Mouse (Mus musculus) macrophage (primary cell): ENCODE measurements around the gene Rbmxl1. TPM values are rescaled to one million over a fixed set of nuclear protein-coding genes. Genes with fewer than 3 reads are reported as not detected.
"Not testable (repeated sequence)": the region's sequence is repeated elsewhere in the genome, so short reads cannot be mapped to it uniquely, and the experiment has no call there.

ENCODE experiments used
- H3K27ac ChIP-seq: fragments of 350-480 bp; formaldehyde crosslinking; 2 replicates; pipeline ENCODE4 v1.9.0; 2021
- H3K36me3 ChIP-seq: fragments of 350-480 bp; formaldehyde crosslinking; 2 replicates; pipeline ENCODE4 v1.9.0; 2021; ENCODE audit errors: inconsistent target
- H3K4me3 ChIP-seq: fragments of 350-480 bp; formaldehyde crosslinking; 2 replicates; pipeline ENCODE4 v1.9.0; 2021; ENCODE audit errors: inconsistent target
- H3K79me2 ChIP-seq: fragments of 350-480 bp; formaldehyde crosslinking; 2 replicates; pipeline ENCODE4 v1.9.0; 2021; ENCODE audit errors: inconsistent target
- WGBS: methylation state at CpG from one replicate; pipeline ENCODE4 v1.1.7; 2026; ENCODE audit warnings: inconsistent platforms; ENCODE audit not compliant: missing documents; 5-methylcytosine and 5-hydroxymethylcytosine counted together
- polyA plus RNA-seq: library from polyadenylated mRNA; stranded (reverse); fragments of 250-400 nt; gene quantifications from 3 replicates; pipeline ENCODE4 v1.2.4, GENCODE M21; 2018; ENCODE audit warnings: inconsistent platforms
- total RNA-seq, 78 experiments: library from RNA; depleted of rRNA; stranded (reverse); fragments of 250-400 nt; gene quantifications; 1 replicate in 9 of 78; 2 replicates in 24 of 78; 3 replicates in 43 of 78; 4 replicates in 2 of 78; pipeline ENCODE4 v1.2.4; 2018; ENCODE audit warnings: inconsistent platforms in 56 of 78

Gene Rbmxl1
- total RNA-seq (2018; cell fraction: chromatin; rRNA removed), result 10 to 100 TPM in 25 of 26 experiments, 1 to 10 TPM in 1; 9.1 to 30.9 (median 19.8) TPM
- 10 to 100 TPM; 32.3 to 47.5 (median 39.9) TPM for total RNA-seq (2018; cell fraction: cytosol; rRNA removed)
- total RNA-seq (2018; cell fraction: nucleus; rRNA removed), result 10 to 100 TPM; 15.7 to 49.3 (median 30.5) TPM
- 45.6 to 73.7 TPM (median 65.0 TPM) in 3 replicates for polyA plus RNA-seq

DNA sequence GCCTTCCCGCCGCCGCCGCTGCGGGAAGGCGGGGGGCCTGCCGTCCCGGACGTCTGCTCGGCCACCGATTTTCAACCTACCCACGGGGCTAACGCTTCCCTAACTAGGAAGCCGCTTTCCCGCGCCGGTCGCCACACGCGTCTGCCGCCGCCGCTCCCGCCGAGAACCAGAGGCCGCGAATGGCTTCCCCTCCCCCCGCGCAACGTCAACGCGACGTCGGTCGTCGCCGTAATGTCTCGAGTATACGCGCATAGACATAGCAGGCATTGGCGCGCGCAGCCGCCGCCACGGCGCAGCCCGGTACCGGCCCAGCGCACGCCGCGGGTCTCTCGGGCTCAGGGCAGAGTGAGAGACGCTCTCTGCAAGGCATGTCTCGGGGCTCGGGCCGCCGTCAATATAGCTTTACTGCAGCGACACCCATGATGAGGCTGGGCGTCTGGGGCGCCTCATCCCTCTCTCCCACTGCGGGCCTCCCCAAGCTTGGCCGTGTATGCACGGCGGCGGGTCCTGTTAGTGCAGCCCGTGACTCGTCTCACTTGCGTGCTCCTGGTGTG is at the start of gene Rbmxl1:
Rbmxl1 (minus strand) TSS at position 180 of the 554 bp plus-strand sequence.
- Histone ChIP-seq H3K79me2 (peaks cover 61% of the 10 kb centered on the region), H3K36me3 (no peaks in the 10 kb centered on the region), H3K4me3 (peak within 1 kb of the TSS; percentile 93), H3K27ac (peak within 1 kb of the TSS; percentile 75)
- 1% methylated on average over 69 of the region's 70 CpGs for WGBS

- no peak overlapping the region for H3K27ac ChIP-seq
- H3K36me3 ChIP-seq, result no peaks in the 10 kb centered on the region
- 93% methylated on average over 11 of the region's 11 CpGs for WGBS
- no peaks in the 10 kb centered on the region for H3K79me2 ChIP-seq
- H3K4me3 ChIP-seq, result no peak overlapping the region
Observed at GRCm38 (mm10) chr8:78556773-78557434, 48.2 kb upstream of the Rbmxl1 start.

- WGBS, result 98% methylated on average over 4 of the region's 4 CpGs
- Histone ChIP-seq H3K36me3 (no peaks in the 10 kb centered on the region), H3K79me2 (no peaks in the 10 kb centered on the region)
Observed at GRCm38 (mm10) chr8:78555817-78556216, 47.1 kb upstream of the Rbmxl1 start.

GRCm38 (mm10) chr8:78550752-78551134 is 42.0 kb upstream of the Rbmxl1 start:
- H3K36me3 ChIP-seq, result no peaks in the 10 kb centered on the region
- no peak overlapping the region for H3K27ac ChIP-seq
- 100% methylated on average over 1 of the region's 2 CpGs for WGBS
- H3K79me2 ChIP-seq, result no peaks in the 10 kb centered on the region
- H3K4me3 ChIP-seq, result no peak overlapping the region

More at GRCm38 (mm10) chr8:78555817-78556216, 47.1 kb upstream of the Rbmxl1 start:
- H3K27ac ChIP-seq, result no peak overlapping the region
- no peak overlapping the region for H3K4me3 ChIP-seq

DNA sequence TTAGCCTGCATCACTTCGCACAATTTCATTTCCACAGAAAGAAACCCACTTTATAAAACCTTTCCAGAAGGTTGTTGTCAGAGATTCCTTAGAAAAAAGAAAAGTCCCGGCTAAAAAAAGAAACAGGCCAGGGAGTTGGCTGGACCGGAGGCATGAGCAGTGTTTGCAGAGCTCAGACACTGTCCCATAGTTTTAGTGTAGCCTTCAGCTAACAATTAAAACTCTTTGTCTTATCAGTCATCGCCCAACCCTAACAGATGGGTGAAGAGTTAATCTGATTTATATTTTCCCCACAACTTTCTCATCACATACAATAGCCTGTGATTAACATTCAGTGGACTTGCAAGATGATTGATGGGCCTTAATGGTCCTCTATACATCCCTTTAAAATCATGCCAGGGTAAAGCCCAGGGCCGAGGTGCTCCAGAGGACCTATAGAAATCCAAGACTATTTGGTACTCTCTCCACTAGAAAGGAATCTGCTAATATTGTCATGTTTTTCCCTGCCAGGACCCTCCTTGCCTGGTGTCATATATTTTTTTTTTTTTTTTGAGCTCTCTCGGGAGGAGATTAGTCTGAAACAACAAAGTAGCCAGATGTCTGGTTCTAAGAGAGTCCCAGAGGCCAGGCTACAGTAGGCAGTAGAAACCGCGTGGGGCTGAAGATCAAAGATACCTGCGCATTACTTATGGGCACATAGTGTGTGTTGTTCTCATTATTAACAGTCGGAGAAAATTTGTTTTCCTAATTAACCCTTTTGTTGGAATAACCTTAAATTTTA is 41.5 kb upstream of the Rbmxl1 start:
- no peak overlapping the region for H3K4me3 ChIP-seq
- 94% methylated on average over 10 of the region's 10 CpGs for WGBS
- H3K27ac ChIP-seq, result no peak overlapping the region
- H3K79me2 ChIP-seq, result no peaks in the 10 kb centered on the region
- no peaks in the 10 kb centered on the region for H3K36me3 ChIP-seq

GRCm38 (mm10) chr8:78545153-78545817 is 36.6 kb upstream of the Rbmxl1 start:
- H3K4me3 ChIP-seq, result not testable (repeated sequence)

DNA sequence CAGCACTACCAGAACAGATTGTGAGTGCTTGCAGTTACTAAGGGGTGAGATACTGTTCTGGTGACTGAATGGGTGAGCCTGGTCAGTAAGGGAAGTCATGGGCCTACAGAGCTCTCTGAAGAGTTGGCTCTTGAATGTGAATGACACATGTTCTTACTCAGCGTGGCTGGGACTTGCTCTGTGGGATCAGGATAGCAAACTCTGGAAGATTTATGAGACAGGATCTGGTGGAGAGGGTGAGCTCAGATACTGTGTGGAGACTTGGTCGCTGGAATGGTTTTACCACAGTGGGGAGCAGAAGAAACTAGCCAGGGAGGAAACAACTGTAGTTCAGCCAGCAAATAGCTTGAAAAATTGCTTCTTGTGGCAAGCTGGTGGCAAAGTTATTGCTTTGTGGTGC is 35.8 kb upstream of the Rbmxl1 start:
- 48% methylated on average over 2 of the region's 2 CpGs for WGBS
- Histone ChIP-seq H3K27ac (no peak overlapping the region), H3K4me3 (no peak overlapping the region), H3K36me3 (peaks cover 7% of the 10 kb centered on the region; the same call in 1 of the 2 replicates), H3K79me2 (no peaks in the 10 kb centered on the region)

More at GRCm38 (mm10) chr8:78545153-78545817, 36.6 kb upstream of the Rbmxl1 start:
- WGBS, result 76% methylated on average over 6 of the region's 14 CpGs
- H3K36me3 ChIP-seq, H3K27ac ChIP-seq, H3K79me2 ChIP-seq: not testable (repeated sequence)

- H3K36me3 ChIP-seq, result peaks cover 7% of the 10 kb centered on the region; the same call in 1 of the 2 replicates
- 90% methylated on average over 1 of the region's 1 CpGs for WGBS
- H3K79me2 ChIP-seq, result no peaks in the 10 kb centered on the region
- no peak overlapping the region for H3K27ac ChIP-seq
- H3K4me3 ChIP-seq, result no peak overlapping the region
Observed at GRCm38 (mm10) chr8:78543621-78544020, 34.9 kb upstream of the Rbmxl1 start.

- not testable (repeated sequence) for H3K4me3 ChIP-seq, H3K27ac ChIP-seq, H3K79me2 ChIP-seq, H3K36me3 ChIP-seq
- 96% methylated on average over 4 of the region's 6 CpGs for WGBS
Observed at GRCm38 (mm10) chr8:78542670-78543069, 34.0 kb upstream of the Rbmxl1 start.

DNA sequence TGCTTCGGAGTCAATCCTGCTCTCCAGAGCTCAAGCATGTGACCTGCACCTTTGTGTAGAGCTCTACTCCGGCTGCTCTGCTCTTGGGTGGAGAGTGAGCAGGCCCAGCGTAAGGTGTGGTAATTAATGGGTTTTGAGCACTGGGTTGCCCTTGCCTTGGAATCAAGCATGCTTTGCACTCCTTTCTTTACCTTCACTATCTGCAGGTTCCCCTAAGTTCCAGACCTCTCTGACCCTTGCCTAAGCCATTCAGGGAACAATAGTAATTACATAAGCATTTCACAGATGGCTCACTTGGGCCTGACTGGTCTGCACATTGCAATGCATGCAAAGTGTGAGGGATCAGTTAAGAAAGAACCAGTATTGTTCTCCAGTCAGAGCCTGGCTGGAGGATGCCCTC is 29.1 kb upstream of the Rbmxl1 start:
- 100% methylated on average over 3 of the region's 3 CpGs for WGBS
- H3K27ac ChIP-seq, result no peak overlapping the region
- no peak overlapping the region for H3K4me3 ChIP-seq
- no peaks in the 10 kb centered on the region for H3K79me2 ChIP-seq
- peaks cover 14% of the 10 kb centered on the region; the same call in 1 of the 2 replicates for H3K36me3 ChIP-seq

- H3K27ac ChIP-seq, result no peak overlapping the region
- WGBS, result 92% methylated on average over 5 of the region's 5 CpGs
Observed at GRCm38 (mm10) chr8:78536716-78537115, 28.0 kb upstream of the Rbmxl1 start.

DNA sequence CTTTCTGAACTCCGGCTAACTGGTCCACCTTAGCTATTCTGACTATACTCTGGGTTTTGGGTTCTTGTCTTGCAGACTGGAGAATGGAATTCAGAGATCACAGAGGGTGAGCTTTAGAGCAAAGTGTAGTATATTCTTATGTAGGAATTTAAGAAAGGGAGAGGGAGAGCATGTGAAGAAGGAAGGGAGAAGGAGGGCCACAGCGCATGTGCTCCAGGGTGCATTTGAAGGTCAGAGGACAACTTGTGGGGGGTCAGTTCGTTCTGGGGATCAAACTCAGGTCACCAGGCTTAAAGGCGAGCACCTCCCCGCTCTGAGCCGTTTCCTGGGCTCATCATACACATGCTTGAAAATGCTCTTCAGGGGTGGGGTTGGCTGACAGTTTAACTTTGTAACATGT is 25.3 kb upstream of the Rbmxl1 start:
- no peaks in the 10 kb centered on the region for H3K79me2 ChIP-seq
- WGBS, result 100% methylated on average over 6 of the region's 6 CpGs
- H3K36me3 ChIP-seq, result peaks cover 21% of the 10 kb centered on the region
- H3K27ac ChIP-seq, result no peak overlapping the region
- H3K4me3 ChIP-seq, result no peak overlapping the region

More at GRCm38 (mm10) chr8:78536716-78537115, 28.0 kb upstream of the Rbmxl1 start:
- peaks cover 14% of the 10 kb centered on the region; the same call in 1 of the 2 replicates for H3K36me3 ChIP-seq
- H3K79me2 ChIP-seq, result no peaks in the 10 kb centered on the region
- no peak overlapping the region for H3K4me3 ChIP-seq

DNA sequence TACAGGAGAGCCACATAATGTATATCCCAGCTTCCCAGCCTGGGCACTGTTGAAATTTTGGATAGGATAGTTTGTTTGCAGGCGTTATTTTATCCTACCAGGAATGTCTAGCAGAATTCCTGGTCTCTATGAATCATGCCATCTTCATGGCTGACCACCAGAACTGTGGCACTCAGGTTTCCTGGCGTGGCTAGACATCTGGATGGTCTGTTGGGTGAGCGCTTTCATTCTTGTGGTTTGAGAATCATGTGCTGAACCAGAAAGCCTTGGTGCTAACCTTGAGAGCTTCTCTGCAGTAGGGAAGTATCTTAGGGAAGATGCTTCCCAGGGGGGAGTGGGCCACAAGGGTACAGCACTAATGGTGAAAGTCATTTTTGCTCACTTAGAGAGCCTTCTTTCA is 6.4 kb upstream of the Rbmxl1 start:
- Histone ChIP-seq H3K4me3 (no peak overlapping the region), H3K79me2 (peaks cover 49% of the 10 kb centered on the region), H3K36me3 (peaks cover 16% of the 10 kb centered on the region), H3K27ac (no peak overlapping the region)
- 75% methylated on average over 3 of the region's 3 CpGs for WGBS

DNA sequence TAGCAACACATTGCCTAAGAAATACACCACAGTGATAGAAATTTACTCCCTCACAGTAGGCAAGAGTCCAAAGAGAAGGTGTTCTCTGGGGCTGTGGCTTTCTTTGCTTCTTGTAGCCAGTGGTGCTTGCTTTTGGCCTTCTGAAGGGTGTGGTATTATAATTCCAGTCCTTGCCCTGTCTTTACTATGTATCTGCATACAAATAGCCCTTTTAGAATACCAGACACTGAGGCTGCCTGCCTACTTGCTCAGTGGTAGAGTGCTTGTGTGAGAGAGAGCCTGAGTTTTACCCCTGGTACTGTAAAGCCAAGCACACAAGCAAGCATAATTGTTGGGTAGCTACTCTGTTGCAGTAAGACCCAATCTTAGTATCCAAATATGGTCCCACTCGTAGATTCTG is 6.0 kb upstream of the Rbmxl1 start:
- Histone ChIP-seq H3K79me2 (peaks cover 53% of the 10 kb centered on the region), H3K36me3 (peaks cover 16% of the 10 kb centered on the region), H3K27ac (no peak overlapping the region), H3K4me3 (no peak overlapping the region)
- WGBS, result 92% methylated on average over 1 of the region's 1 CpGs
